Mouse (Mus musculus): Measurements from ENCODE around the gene Tada1. TPM values are rescaled to one million over a fixed set of nuclear protein-coding genes. Genes with fewer than 3 reads are reported as not detected.
A peak's percentile ranks its signal among the peaks of the same experiment; 100 is the strongest.

Gene Tada1
- total and polyA plus RNA-seq, 2 experiments from 2014 or later = 66.3 to 82.0 TPM

DNA sequence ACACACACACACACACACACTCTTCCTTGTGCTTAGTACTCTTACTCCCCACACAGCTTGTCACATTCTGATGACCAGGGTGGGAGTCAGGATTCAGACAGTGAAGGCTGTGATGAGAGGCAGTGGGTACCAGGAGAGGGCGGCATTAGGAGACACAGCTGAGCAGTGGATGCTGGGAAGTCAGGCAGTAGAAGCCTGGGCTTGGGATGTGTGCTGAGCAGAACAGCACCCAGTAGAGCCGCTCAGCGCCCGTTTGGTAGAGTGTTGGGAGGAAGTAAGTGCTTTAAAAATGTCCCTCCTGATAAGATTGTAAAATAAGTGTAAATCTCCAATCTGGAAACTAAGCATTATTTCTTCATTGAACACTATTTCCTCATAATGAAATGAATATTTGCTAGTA, 3.7 kb downstream of the Tada1 start:
- 89% methylated on average over 4 of the region's 4 CpGs for WGBS
- no peak for ATAC-seq
- TF ChIP-seq CTCF (IDR thresholded peaks at IDR 0.05; ENCODE audit: low read depth) = 0 out of 2 replicates have a peak, but pooled peaks have one; percentile 6
- Histone ChIP-seq H3K4me2 (ENCODE audit: low read depth) (no peak overlapping the region), H3K9me3 (ENCODE audit: low read length) (no peaks in the 10 kb centered on the region), H3K4me1 (ENCODE audit: insufficient read depth) (peaks cover 11% of the 10 kb centered on the region; the same call in 1 of the 2 replicates), H3K36me3 (ENCODE audit: insufficient read depth) (peaks cover 37% of the 10 kb centered on the region), H3K4me3 (ENCODE audit: low read depth, low read length) (no peak overlapping the region), H3K9ac (no peak overlapping the region), H3K27me3 (ENCODE audit: insufficient read depth, low read length) (no peaks in the 10 kb centered on the region), H3K27ac (ENCODE audit: low read depth, low read length) (no peak overlapping the region)
- DNase-seq = no peak

DNA sequence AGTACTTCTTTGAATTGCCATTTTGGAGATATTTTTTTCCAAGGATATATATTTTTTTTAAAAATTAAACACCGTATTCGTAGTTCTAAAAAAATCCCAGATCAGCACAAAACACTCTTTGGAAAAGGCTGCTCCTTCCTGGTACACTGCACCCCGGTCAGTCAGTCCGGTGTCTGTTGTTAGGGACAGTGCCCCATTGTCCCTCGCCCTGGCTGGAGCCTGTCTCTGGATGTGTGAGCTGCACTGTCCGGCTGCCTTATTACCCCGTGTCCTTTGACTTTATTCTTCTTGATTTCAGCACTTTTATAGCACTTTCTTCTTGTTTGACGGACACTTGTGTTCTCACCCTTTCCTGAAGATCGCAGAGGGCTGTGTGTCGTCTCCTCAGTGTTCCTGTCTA, 5.7 kb downstream of the Tada1 start:
- WGBS = 92% methylated on average over 10 of the region's 10 CpGs
- no peak overlapping the region for H3K4me2 ChIP-seq (ENCODE audit: low read depth)
- no peaks in the 10 kb centered on the region for H3K9me3 ChIP-seq (ENCODE audit: low read length)
- H3K4me3 ChIP-seq (ENCODE audit: low read depth, low read length) = no peak overlapping the region
- TF ChIP-seq CTCF (IDR thresholded peaks at IDR 0.05; ENCODE audit: low read depth) = no peak
- H3K9ac ChIP-seq = no peak overlapping the region
- DNase-seq (no peak), ATAC-seq (no peak)
- H3K27ac ChIP-seq (ENCODE audit: low read depth, low read length) = no peak overlapping the region
- no peaks in the 10 kb centered on the region for H3K27me3 ChIP-seq (ENCODE audit: insufficient read depth, low read length)
- peaks cover 11% of the 10 kb centered on the region; the same call in 1 of the 2 replicates for H3K4me1 ChIP-seq (ENCODE audit: insufficient read depth)
- peaks cover 56% of the 10 kb centered on the region for H3K36me3 ChIP-seq (ENCODE audit: insufficient read depth)

DNA sequence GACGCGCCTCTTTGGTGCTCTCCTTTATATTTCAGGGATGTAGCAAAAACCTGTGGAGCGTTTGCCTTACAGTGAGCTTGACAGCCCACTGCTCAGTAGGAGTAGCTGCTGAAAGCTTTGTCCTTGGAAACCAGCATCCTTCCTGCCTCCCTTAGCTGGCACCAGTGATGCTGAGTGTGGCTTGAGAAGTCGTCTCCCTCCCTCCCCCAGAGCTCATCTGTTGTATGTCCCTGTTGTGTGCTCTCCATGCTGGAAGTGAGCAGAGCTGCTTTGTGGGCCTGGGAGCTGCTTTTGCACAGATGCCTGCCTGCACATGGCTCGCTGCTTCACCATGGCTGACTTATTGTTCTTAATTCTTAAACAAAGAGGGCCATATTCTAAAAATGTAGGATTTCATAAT, 6.5 kb downstream of the Tada1 start:
- peaks cover 10% of the 10 kb centered on the region; the same call in 1 of the 2 replicates for H3K4me1 ChIP-seq (ENCODE audit: insufficient read depth)
- H3K4me2 ChIP-seq (ENCODE audit: low read depth) = no peak overlapping the region
- H3K36me3 ChIP-seq (ENCODE audit: insufficient read depth) = peaks cover 64% of the 10 kb centered on the region
- no peak overlapping the region for H3K4me3 ChIP-seq (ENCODE audit: low read depth, low read length)
- WGBS = 73% methylated on average over 5 of the region's 5 CpGs
- H3K27me3 ChIP-seq (ENCODE audit: insufficient read depth, low read length) = no peaks in the 10 kb centered on the region
- ATAC-seq (peak; percentile 41; the same call in 1 of the 2 replicates), DNase-seq (no peak)
- H3K27ac ChIP-seq (ENCODE audit: low read depth, low read length) = no peak overlapping the region
- no peak overlapping the region for H3K9ac ChIP-seq
- TF ChIP-seq CTCF (IDR thresholded peaks at IDR 0.05; ENCODE audit: low read depth) = no peak
- no peaks in the 10 kb centered on the region for H3K9me3 ChIP-seq (ENCODE audit: low read length)

DNA sequence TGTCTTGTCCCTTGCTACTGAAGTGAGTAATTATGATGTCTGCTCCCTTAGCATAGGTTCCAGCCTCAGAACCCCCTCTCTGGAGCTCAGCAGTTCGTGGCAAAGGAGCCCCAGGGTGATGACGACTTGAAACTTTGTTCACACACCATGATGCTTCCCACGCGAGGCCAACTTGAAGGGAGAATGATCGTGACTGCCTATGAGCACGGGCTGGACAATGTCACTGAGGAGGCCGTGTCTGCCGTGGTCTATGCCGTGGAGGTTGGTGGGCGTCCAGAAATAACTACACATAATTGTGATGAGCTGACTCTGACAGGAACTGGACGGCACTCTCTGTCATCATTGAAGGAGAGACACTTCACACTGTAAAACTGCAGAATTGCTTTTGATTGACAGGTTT, 9.6 kb downstream of the Tada1 start:
- WGBS = 93% methylated on average over 11 of the region's 11 CpGs
- no peaks in the 10 kb centered on the region for H3K4me1 ChIP-seq (ENCODE audit: insufficient read depth)
- no peak overlapping the region for H3K4me3 ChIP-seq (ENCODE audit: low read depth, low read length)
- H3K27ac ChIP-seq (ENCODE audit: low read depth, low read length) = no peak overlapping the region
- no peaks in the 10 kb centered on the region for H3K27me3 ChIP-seq (ENCODE audit: insufficient read depth, low read length)
- no peak for TF ChIP-seq CTCF (IDR thresholded peaks at IDR 0.05; ENCODE audit: low read depth)
- no peaks in the 10 kb centered on the region for H3K9me3 ChIP-seq (ENCODE audit: low read length)
- DNase-seq = no peak
- no peak for ATAC-seq
- H3K9ac ChIP-seq = no peak overlapping the region
- peaks cover 86% of the 10 kb centered on the region for H3K36me3 ChIP-seq (ENCODE audit: insufficient read depth)
- no peak overlapping the region for H3K4me2 ChIP-seq (ENCODE audit: low read depth)

DNA sequence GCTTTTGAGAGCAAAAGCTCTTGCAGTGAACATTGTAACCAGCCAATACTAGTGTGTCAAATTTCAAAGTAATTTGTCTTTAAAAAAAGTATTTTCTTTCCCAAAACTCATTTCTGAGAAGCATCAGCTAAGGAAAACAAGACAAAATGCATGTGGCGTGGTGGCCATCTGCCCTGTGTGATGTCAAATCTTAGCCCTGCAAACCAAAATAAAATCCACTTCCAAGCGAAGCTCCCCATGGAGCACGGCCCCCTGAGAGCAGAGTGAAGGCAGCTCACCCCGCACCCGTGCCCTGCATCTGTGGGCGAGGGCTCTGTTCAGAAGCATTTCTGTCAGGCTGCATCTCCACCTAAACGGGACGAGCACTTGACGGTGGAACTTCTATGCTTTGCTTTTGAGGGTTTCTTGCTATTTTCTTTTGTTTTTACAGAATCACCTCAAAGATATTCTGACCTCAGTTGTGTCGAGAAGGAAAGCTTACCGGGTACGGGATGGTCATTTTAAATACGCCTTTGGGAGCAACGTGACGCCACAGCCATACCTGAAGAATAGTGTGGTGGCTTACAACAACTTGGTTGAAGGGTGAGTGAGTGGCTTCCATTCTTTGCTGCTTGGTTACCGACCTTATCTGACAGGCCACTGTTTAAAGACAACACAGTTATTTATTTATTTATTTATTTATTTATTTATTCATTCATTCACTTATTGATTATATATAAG, 10.7 kb downstream of the Tada1 start:
- no peak overlapping the region for H3K4me2 ChIP-seq (ENCODE audit: low read depth)
- H3K9ac ChIP-seq = no peak overlapping the region
- 93% methylated on average over 16 of the region's 16 CpGs for WGBS
- no peaks in the 10 kb centered on the region for H3K4me1 ChIP-seq (ENCODE audit: insufficient read depth)
- no peak for ATAC-seq
- H3K4me3 ChIP-seq (ENCODE audit: low read depth, low read length) = no peak overlapping the region
- no peaks in the 10 kb centered on the region for H3K27me3 ChIP-seq (ENCODE audit: insufficient read depth, low read length)
- no peak for TF ChIP-seq CTCF (IDR thresholded peaks at IDR 0.05; ENCODE audit: low read depth)
- H3K27ac ChIP-seq (ENCODE audit: low read depth, low read length) = no peak overlapping the region
- peaks cover 91% of the 10 kb centered on the region for H3K36me3 ChIP-seq (ENCODE audit: insufficient read depth)
- no peaks in the 10 kb centered on the region for H3K9me3 ChIP-seq (ENCODE audit: low read length)
- no peak for DNase-seq

DNA sequence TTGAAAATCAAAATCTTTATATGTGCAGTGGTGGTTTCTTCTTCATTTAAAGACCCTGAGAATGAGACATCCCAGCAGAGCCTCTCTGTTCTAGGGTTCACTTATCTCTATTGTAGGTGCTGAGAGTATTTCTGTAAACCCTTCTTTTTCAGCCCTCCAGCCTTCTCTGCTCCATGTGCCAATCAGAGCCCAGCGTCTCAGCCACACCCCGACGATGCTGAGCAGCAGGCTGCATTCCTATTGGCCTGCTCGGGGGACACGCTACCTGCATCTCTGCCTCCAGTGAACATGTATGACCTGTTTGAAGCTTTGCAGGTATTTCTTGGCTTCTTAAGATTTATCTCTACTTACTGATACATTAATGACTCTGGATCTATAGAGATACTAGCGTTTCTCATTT, 12.8 kb downstream of the Tada1 start:
- no peak for TF ChIP-seq CTCF (IDR thresholded peaks at IDR 0.05; ENCODE audit: low read depth)
- Histone ChIP-seq H3K9ac (no peak overlapping the region), H3K36me3 (ENCODE audit: insufficient read depth) (peaks cover 88% of the 10 kb centered on the region), H3K27me3 (ENCODE audit: insufficient read depth, low read length) (no peaks in the 10 kb centered on the region), H3K4me2 (ENCODE audit: low read depth) (no peak overlapping the region), H3K4me1 (ENCODE audit: insufficient read depth) (no peaks in the 10 kb centered on the region), H3K4me3 (ENCODE audit: low read depth, low read length) (no peak overlapping the region), H3K27ac (ENCODE audit: low read depth, low read length) (no peak overlapping the region), H3K9me3 (ENCODE audit: low read length) (no peaks in the 10 kb centered on the region)
- ATAC-seq = no peak
- DNase-seq = no peak
- 93% methylated on average over 6 of the region's 6 CpGs for WGBS

DNA sequence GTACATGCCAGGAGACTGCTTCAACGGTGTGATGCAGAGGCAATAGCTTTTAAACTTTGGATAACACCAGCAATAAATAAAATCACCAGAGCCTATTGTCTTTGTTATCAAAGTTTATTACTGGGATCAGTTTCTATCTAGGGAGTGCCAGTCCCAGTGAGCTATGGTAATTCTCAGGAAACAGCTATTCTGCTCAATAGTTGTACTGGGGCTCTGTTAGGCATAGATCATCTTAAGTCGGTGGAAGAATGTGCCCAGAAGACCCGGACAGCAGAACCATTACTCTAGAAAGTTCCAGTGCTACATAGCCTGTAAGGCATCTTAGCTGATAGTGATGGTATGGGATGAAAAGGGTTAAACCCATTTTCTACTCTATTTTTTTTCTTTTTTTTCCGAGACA, 15.9 kb downstream of the Tada1 start:
- H3K27ac ChIP-seq (ENCODE audit: low read depth, low read length) = no peak overlapping the region
- H3K9me3 ChIP-seq (ENCODE audit: low read length) = no peaks in the 10 kb centered on the region
- ATAC-seq (no peak), DNase-seq (no peak)
- no peaks in the 10 kb centered on the region for H3K4me1 ChIP-seq (ENCODE audit: insufficient read depth)
- no peak overlapping the region for H3K4me3 ChIP-seq (ENCODE audit: low read depth, low read length)
- H3K9ac ChIP-seq = no peak overlapping the region
- H3K4me2 ChIP-seq (ENCODE audit: low read depth) = no peak overlapping the region
- peaks cover 89% of the 10 kb centered on the region for H3K36me3 ChIP-seq (ENCODE audit: insufficient read depth)
- TF ChIP-seq CTCF (IDR thresholded peaks at IDR 0.05; ENCODE audit: low read depth) = no peak
- no peaks in the 10 kb centered on the region for H3K27me3 ChIP-seq (ENCODE audit: insufficient read depth, low read length)
- WGBS = 73% methylated on average over 4 of the region's 4 CpGs

Data from forebrain, postnatal 0 days (tissue).